Mouse (Mus musculus): Measurements from ENCODE around the gene Gabarapl1. TPM values are rescaled to one million over a fixed set of nuclear protein-coding genes. Genes with fewer than 3 reads are reported as not detected.
"Not testable (repeated sequence)": the region's sequence is repeated elsewhere in the genome, so short reads cannot be mapped to it uniquely, and the experiment has no call there.

Gabarapl1 gene
- polyA plus RNA-seq (2015; fragmentation: Nextera tagmentation; extraction: Ambion mirVana): 55.4 and 55.5 TPM in 2 replicates

- H3K27ac ChIP-seq: no peak within 1 kb of the TSS
- H3K36me3 ChIP-seq: peaks cover 8% of the 10 kb centered on the region
- peak within 1 kb of the TSS; percentile 86 for H3K4me2 ChIP-seq (replicated peaks)
- peak; percentile 83 for ATAC-seq (ENCODE audit: low FRiP score, low read depth)
- no peaks in the 10 kb centered on the region for H3K27me3 ChIP-seq
- peak within 1 kb of the TSS; percentile 76 for H3K9ac ChIP-seq
- peak within 1 kb of the TSS; percentile 86 for H3K4me3 ChIP-seq
- under 1% methylated on average over 55 of the region's 55 CpGs for WGBS
- H3K9me3 ChIP-seq: no peaks in the 10 kb centered on the region
- H3K4me1 ChIP-seq: peaks cover 22% of the 10 kb centered on the region
Observed at GRCm38 (mm10) chr6:129532942-129533860, at the start of gene Gabarapl1. TSS of gene Gabarapl1 (plus strand) at chr6:129533160.

GRCm38 (mm10) chr6:129494924-129495323 lies 38.0 kb upstream of the Gabarapl1 start:
- Histone ChIP-seq H3K4me1 (no peaks in the 10 kb centered on the region), H3K27me3 (no peaks in the 10 kb centered on the region), H3K9me3 (no peaks in the 10 kb centered on the region), H3K27ac (no peak overlapping the region), H3K36me3 (no peaks in the 10 kb centered on the region), H3K9ac (no peak overlapping the region), H3K4me2 (replicated peaks) (no peak overlapping the region), H3K4me3 (no peak overlapping the region)
- WGBS: 85% methylated on average over 4 of the region's 4 CpGs
- ATAC-seq (ENCODE audit: low FRiP score, low read depth): no peak

GRCm38 (mm10) chr6:129497345-129498218 lies 35.4 kb upstream of the Gabarapl1 start:
- no peak overlapping the region for H3K4me3 ChIP-seq
- WGBS: 86% methylated on average over 3 of the region's 3 CpGs
- no peaks in the 10 kb centered on the region for H3K4me1 ChIP-seq
- no peak for ATAC-seq (ENCODE audit: low FRiP score, low read depth)
- H3K4me2 ChIP-seq (replicated peaks): no peak overlapping the region
- H3K9me3 ChIP-seq: no peaks in the 10 kb centered on the region
- no peak overlapping the region for H3K9ac ChIP-seq
- no peaks in the 10 kb centered on the region for H3K27me3 ChIP-seq
- no peak overlapping the region for H3K27ac ChIP-seq
- no peaks in the 10 kb centered on the region for H3K36me3 ChIP-seq

GRCm38 (mm10) chr6:129499516-129499915 lies 33.4 kb upstream of the Gabarapl1 start:
- not testable (repeated sequence) for ATAC-seq (ENCODE audit: low FRiP score, low read depth); H3K27ac ChIP-seq; H3K9ac ChIP-seq; H3K4me1 ChIP-seq; H3K4me3 ChIP-seq; H3K27me3 ChIP-seq; H3K36me3 ChIP-seq; H3K9me3 ChIP-seq; H3K4me2 ChIP-seq (replicated peaks)
- 77% methylated on average over 1 of the region's 1 CpGs for WGBS

GRCm38 (mm10) chr6:129503471-129503870 lies 29.5 kb upstream of the Gabarapl1 start:
- no peak overlapping the region for H3K4me2 ChIP-seq (replicated peaks)
- no peak overlapping the region for H3K9ac ChIP-seq
- H3K4me3 ChIP-seq: no peak overlapping the region
- no peaks in the 10 kb centered on the region for H3K27me3 ChIP-seq
- H3K9me3 ChIP-seq: peaks cover 4% of the 10 kb centered on the region
- 86% methylated on average over 2 of the region's 2 CpGs for WGBS
- H3K27ac ChIP-seq: no peak overlapping the region
- no peaks in the 10 kb centered on the region for H3K4me1 ChIP-seq
- H3K36me3 ChIP-seq: no peaks in the 10 kb centered on the region
- ATAC-seq (ENCODE audit: low FRiP score, low read depth): no peak

- Histone ChIP-seq H3K4me1 (no peaks in the 10 kb centered on the region), H3K36me3 (no peaks in the 10 kb centered on the region), H3K4me3 (no peak within 1 kb of the TSS), H3K27me3 (no peaks in the 10 kb centered on the region), H3K9me3 (peaks cover 4% of the 10 kb centered on the region), H3K4me2 (replicated peaks) (no peak within 1 kb of the TSS), H3K27ac (no peak within 1 kb of the TSS), H3K9ac (no peak within 1 kb of the TSS)
- 85% methylated on average over 9 of the region's 9 CpGs for WGBS
- no peak for ATAC-seq (ENCODE audit: low FRiP score, low read depth)
Observed at GRCm38 (mm10) chr6:129507024-129507423, 25.9 kb upstream of the Gabarapl1 start, which contains the start of gene Olr1. TSS of gene Olr1 (minus strand) at chr6:129507165.

GRCm38 (mm10) chr6:129510120-129510911 lies 22.6 kb upstream of the Gabarapl1 start:
- H3K27ac ChIP-seq: no peak overlapping the region
- H3K9me3 ChIP-seq: no peaks in the 10 kb centered on the region
- peaks cover 11% of the 10 kb centered on the region; the same call in 1 of the 2 replicates for H3K4me1 ChIP-seq
- H3K9ac ChIP-seq: no peak overlapping the region
- no peaks in the 10 kb centered on the region for H3K36me3 ChIP-seq
- no peak for ATAC-seq (ENCODE audit: low FRiP score, low read depth)
- H3K4me2 ChIP-seq (replicated peaks): no peak overlapping the region
- H3K4me3 ChIP-seq: no peak overlapping the region
- WGBS: 59% methylated on average over 6 of the region's 6 CpGs
- H3K27me3 ChIP-seq: no peaks in the 10 kb centered on the region

GRCm38 (mm10) chr6:129512367-129512766 lies 20.6 kb upstream of the Gabarapl1 start, which contains the start of gene Tmem52b:
TSS of gene Tmem52b (plus strand) at chr6:129512555.
- Histone ChIP-seq H3K4me2 (replicated peaks) (peak within 1 kb of the TSS; percentile 30; the same call in 1 of the 2 replicates), H3K36me3 (no peaks in the 10 kb centered on the region), H3K9me3 (no peaks in the 10 kb centered on the region), H3K27me3 (no peaks in the 10 kb centered on the region), H3K4me3 (no peak within 1 kb of the TSS), H3K4me1 (peaks cover 11% of the 10 kb centered on the region; the same call in 1 of the 2 replicates), H3K27ac (no peak within 1 kb of the TSS), H3K9ac (no peak within 1 kb of the TSS)
- WGBS: 20% methylated on average over 3 of the region's 3 CpGs
- ATAC-seq (ENCODE audit: low FRiP score, low read depth): no peak

- Histone ChIP-seq H3K36me3 (no peaks in the 10 kb centered on the region), H3K4me2 (replicated peaks) (peak overlapping the region; percentile 30; the same call in 1 of the 2 replicates), H3K27ac (no peak overlapping the region), H3K9me3 (no peaks in the 10 kb centered on the region), H3K4me1 (peaks cover 11% of the 10 kb centered on the region; the same call in 1 of the 2 replicates), H3K4me3 (no peak overlapping the region), H3K27me3 (no peaks in the 10 kb centered on the region), H3K9ac (no peak overlapping the region)
- ATAC-seq (ENCODE audit: low FRiP score, low read depth): peak; percentile 57; the same call in 1 of the 2 replicates
- 14% methylated on average over 8 of the region's 8 CpGs for WGBS
Observed at GRCm38 (mm10) chr6:129512868-129513267, 20.1 kb upstream of the Gabarapl1 start.

- 53% methylated on average over 1 of the region's 1 CpGs for WGBS
- ATAC-seq (ENCODE audit: low FRiP score, low read depth): no peak
- Histone ChIP-seq H3K9me3 (no peaks in the 10 kb centered on the region), H3K9ac (no peak overlapping the region), H3K4me1 (peaks cover 11% of the 10 kb centered on the region; the same call in 1 of the 2 replicates), H3K27ac (no peak overlapping the region), H3K4me2 (replicated peaks) (no peak overlapping the region), H3K4me3 (no peak overlapping the region), H3K27me3 (no peaks in the 10 kb centered on the region), H3K36me3 (no peaks in the 10 kb centered on the region)
Observed at GRCm38 (mm10) chr6:129513409-129513808, 19.6 kb upstream of the Gabarapl1 start.

- 64% methylated on average over 2 of the region's 2 CpGs for WGBS
- no peak for ATAC-seq (ENCODE audit: low FRiP score, low read depth)
- Histone ChIP-seq H3K4me1 (peaks cover 11% of the 10 kb centered on the region; the same call in 1 of the 2 replicates), H3K9ac (no peak overlapping the region), H3K4me2 (replicated peaks) (no peak overlapping the region), H3K27ac (no peak overlapping the region), H3K36me3 (no peaks in the 10 kb centered on the region), H3K27me3 (no peaks in the 10 kb centered on the region), H3K9me3 (no peaks in the 10 kb centered on the region), H3K4me3 (no peak overlapping the region)
Observed at GRCm38 (mm10) chr6:129514376-129514775, 18.6 kb upstream of the Gabarapl1 start.
